Mouse (Mus musculus): ENCODE measurements around the gene Gm3629.
A peak's percentile ranks its signal among the peaks of the same experiment; 100 is the strongest.
"Not testable (repeated sequence)": the region's sequence is repeated elsewhere in the genome, so short reads cannot be mapped to it uniquely, and the experiment has no call there.

Gene Gm3629

DNA sequence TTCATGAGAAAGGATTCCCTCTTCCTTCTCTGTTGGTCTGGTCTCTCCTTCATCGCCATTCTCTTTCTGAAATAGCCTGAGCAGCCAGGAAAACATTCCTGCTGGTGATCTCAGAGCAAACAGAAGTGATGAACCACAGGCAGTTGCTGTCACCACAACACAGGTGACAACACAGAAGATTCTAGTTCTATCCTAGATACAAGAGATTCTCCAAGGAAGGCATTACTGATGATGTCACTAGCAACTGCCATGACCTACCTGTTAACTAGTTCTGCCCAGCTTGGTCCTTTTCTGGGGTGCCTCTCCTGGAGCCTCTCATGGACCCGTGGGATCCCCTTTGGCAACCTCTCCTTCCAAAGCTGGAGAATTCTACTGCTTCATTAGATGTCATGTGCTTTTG is at the start of gene Gm3629:
Gm3629 (minus strand) TSS at position 101 of the 400 bp plus-strand sequence.
- not testable (repeated sequence) for DNase-seq (ENCODE audit: low spot score)

DNA sequence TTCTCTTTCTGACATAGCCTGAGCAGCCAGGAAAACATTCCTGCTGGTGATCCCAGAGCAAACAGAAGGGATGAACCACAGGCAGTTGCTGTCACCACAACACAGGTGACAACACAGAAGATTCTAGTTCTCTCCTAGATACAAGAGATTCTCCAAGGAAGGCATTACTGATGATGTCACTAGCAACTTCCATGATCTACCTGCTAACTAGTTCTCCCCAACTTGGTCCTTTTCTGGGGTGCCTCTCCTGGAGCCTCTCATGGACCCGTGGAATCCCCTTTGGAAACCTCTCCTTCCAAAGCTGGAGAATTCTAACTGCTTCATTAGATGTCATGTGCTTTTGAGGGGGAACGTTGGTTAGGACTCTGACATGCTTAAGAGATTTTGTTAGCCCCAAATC is 31.9 kb upstream of the Gm3629 start, which contains the start of gene Gm3460:
Gm3460 (minus strand) TSS at position 101 of the 400 bp plus-strand sequence.
- not testable (repeated sequence) for DNase-seq (ENCODE audit: low spot score)

DNA sequence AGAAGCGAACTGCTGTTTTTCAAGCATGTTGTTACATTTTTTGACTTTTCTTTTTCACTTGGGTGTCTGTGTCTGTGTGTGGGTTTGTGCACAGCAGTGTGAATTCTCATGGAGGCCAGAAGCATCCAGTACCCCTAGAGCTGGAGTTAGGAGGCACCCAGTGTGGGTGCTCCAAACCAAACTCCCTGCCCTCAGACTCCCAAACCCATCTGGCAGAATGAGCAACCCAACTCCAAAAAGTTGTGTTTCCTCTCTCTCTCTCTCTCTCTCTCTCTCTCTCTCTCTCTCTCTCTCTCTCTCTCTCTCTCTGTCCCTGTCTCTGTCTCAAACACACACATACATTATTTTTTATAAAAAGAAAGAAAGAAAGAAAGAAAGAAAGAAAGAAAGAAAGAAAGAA is 16.0 kb upstream of the Gm3629 start:
- peak; percentile 2 for DNase-seq (ENCODE audit: low spot score)

DNA sequence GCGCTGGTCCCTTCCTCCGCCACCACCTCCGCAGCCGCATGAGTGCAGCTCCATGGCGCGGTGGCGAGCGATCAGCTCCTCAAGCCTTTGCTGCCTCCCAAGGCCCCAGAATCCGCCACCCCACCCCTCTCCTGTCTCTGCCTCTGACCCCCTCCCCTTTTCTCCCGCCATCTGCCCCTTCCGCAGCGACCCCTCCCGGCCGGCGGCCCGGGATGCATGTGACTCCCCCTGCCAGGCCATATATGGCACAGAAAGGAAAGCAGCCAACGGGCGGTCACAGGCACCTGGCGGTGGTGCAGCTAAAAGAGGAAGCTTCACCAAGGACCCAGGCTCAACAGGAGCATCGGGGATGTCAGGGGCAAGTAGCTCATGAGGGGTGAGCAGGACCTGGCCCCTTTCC is 14.6 kb upstream of the Gm3629 start:
- DNase-seq (ENCODE audit: low spot score), result peak; percentile 3

DNA sequence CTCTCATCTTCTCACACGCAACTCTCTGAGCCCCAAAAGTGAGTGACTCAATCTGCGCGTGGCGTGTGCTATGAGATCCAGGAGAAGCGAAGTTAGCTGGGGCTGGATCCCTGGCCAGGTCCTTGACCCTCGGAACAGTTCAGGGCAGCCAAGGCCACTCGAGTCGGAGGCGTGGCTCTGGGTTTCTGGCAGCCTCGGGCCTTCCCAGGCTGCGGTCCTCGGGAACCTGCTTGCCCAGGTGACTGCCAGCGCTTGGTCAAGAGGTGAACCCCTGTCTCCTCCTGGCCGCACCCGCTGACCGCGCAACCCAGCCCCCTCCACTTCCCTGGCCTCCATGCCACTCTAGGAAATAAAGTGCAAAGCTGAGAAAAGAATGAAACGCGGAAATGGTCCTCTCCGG is 14.1 kb upstream of the Gm3629 start:
- not testable (repeated sequence) for DNase-seq (ENCODE audit: low spot score)

DNA sequence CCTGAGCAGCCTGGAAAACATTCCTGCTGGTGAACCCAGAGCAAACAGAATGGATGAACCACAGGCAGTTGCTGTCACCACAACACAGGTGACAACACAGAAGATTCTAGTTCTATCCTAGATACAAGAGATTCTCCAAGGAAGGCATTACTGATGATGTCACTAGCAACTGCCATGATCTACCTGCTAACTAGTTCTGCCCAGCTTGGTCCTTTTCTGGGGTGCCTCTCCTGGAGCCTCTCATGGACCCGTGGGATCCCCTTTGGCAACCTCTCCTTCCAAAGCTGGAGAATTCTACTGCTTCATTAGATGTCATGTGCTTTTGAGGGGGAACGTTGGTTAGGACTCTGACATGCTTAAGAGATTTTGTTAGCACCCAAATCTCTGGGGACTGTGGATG is 53.2 kb downstream of the Gm3629 start, which contains the start of gene Gm8356:
Gm8356 (minus strand) TSS at position 101 of the 400 bp plus-strand sequence.
- not testable (repeated sequence) for DNase-seq (ENCODE audit: low spot score)
